ENCODE assay signal across 48 mouse cellular contexts in genomic region chr6:125267469-125267868, GRCm38 (mm10). TPM values are rescaled to one million over a fixed set of nuclear protein-coding genes. Genes with fewer than 3 reads are reported as not detected.
"Had no signal": no experiment of that assay in that cellular context is flagged by ENCODE, and none has a peak within 500 bp of the region (broad histone marks: within the 10 kb centered on the region; RNA-seq: fewer than 3 reads in every experiment).

No protein-coding gene starts in this region.

- H3K9ac ChIP-seq: heart, embryonic 12.5 days; heart, embryonic 13.5 days; heart, embryonic 15.5 days; hindbrain, embryonic 12.5 days; hindbrain, embryonic 13.5 days; hindbrain, embryonic 14.5 days; hindbrain, embryonic 15.5 days; intestine, embryonic 15.5 days; kidney, embryonic 15.5 days had no signal

- H3K27ac ChIP-seq: heart, embryonic 10.5 days; heart, embryonic 13.5 days; heart, embryonic 15.5 days; hindbrain, embryonic 10.5 days; hindbrain, embryonic 12.5 days; hindbrain, embryonic 13.5 days; hindbrain, embryonic 14.5 days; hindbrain, embryonic 15.5 days; hindbrain, postnatal 0 days; intestine, embryonic 15.5 days; kidney, embryonic 15.5 days; kidney, postnatal 0 days; layer of hippocampus, adult 2 months had no signal

- H3K9me3 ChIP-seq: heart, embryonic 10.5 days; heart, embryonic 13.5 days; heart, embryonic 15.5 days; hindbrain, embryonic 10.5 days; hindbrain, embryonic 12.5 days; hindbrain, embryonic 13.5 days; hindbrain, embryonic 15.5 days; intestine, embryonic 15.5 days; kidney, embryonic 15.5 days had no signal

- H3K36me3 ChIP-seq: heart, embryonic 10.5 days; heart, embryonic 12.5 days; heart, embryonic 13.5 days; heart, embryonic 15.5 days; hindbrain, embryonic 10.5 days; hindbrain, embryonic 12.5 days; hindbrain, embryonic 13.5 days; hindbrain, embryonic 15.5 days; intestine, embryonic 15.5 days; kidney, embryonic 15.5 days had no signal

- H3K4me3 ChIP-seq: heart, embryonic 10.5 days; heart, embryonic 12.5 days; heart, embryonic 13.5 days; heart, embryonic 15.5 days; hindbrain, embryonic 10.5 days; hindbrain, embryonic 12.5 days; hindbrain, embryonic 13.5 days; hindbrain, embryonic 15.5 days; intestine, embryonic 15.5 days; kidney, embryonic 15.5 days; layer of hippocampus, adult 2 months had no signal

- DNase-seq: heart, postnatal 10 days; heart, postnatal 14 days; heart, postnatal 36 days; heart, postnatal 4 days; kidney, adult 11 months; kidney, adult 18-20 months; kidney, adult 2 months; kidney, adult 8-10 months; kidney, adult 9 months; kidney, postnatal 10 days; kidney, postnatal 14 days; kidney, postnatal 25 days; kidney, postnatal 36 days; kidney, postnatal 4 days; layer of hippocampus, adult 9-11 months; layer of hippocampus, postnatal 36 days had no signal

- H3K27me3 ChIP-seq: heart, embryonic 15.5 days; hindbrain, embryonic 15.5 days; intestine, embryonic 15.5 days had no signal

- ATAC-seq: hindbrain, embryonic 16.5 days; hindbrain, postnatal 0 days; inflammation-experienced regulatory T-cells, adult 6 months; intestine, embryonic 15.5 days; intestine, embryonic 16.5 days; intestine, postnatal 0 days had no signal

- H3K4me2 ChIP-seq: heart, embryonic 11.5 days; heart, embryonic 12.5 days; heart, embryonic 13.5 days; heart, embryonic 15.5 days; hindbrain, embryonic 12.5 days; hindbrain, embryonic 13.5 days; hindbrain, embryonic 14.5 days; hindbrain, embryonic 15.5 days; intestine, embryonic 15.5 days; kidney, embryonic 15.5 days had no signal

RNA-seq across cellular contexts. Expression of gene Tuba3a, which starts 18.4 kb away (rescaled TPM):
- total RNA-seq: heart, postnatal 10 days; heart, postnatal 14 days; heart, postnatal 25 days; heart, postnatal 36 days; heart, postnatal 4 days; hematopoietic stem cell, adult 5-6 weeks; hindbrain, postnatal 0 days; layer of hippocampus, adult 18-20 months; layer of hippocampus, adult 2 months; layer of hippocampus, postnatal 10 days; layer of hippocampus, postnatal 14 days; layer of hippocampus, postnatal 25 days; layer of hippocampus, postnatal 36 days; left cerebral cortex, adult 18-20 months had no signal
- polyA plus RNA-seq: heart, embryonic 12.5 days; heart, embryonic 14.5 days; heart, embryonic 16.5 days; heart, postnatal 0 days; hindbrain, embryonic 10.5 days; hindbrain, embryonic 11.5 days; hindbrain, embryonic 12.5 days; hindbrain, embryonic 13.5 days; hindbrain, embryonic 14.5 days; hindbrain, embryonic 15.5 days; hindbrain, postnatal 0 days; intestine, embryonic 15.5 days; intestine, postnatal 0 days; kidney, embryonic 14.5 days had no signal

RNA-seq across cellular contexts. Expression of gene Cd27, which starts 30.7 kb away (rescaled TPM):
- total RNA-seq: hindbrain, postnatal 0 days; layer of hippocampus, adult 18-20 months; layer of hippocampus, adult 2 months; layer of hippocampus, adult 8-10 months; layer of hippocampus, postnatal 10 days; layer of hippocampus, postnatal 14 days; layer of hippocampus, postnatal 25 days; layer of hippocampus, postnatal 36 days; left cerebral cortex, adult 18-20 months had no signal
